In the genomic region with DNA sequence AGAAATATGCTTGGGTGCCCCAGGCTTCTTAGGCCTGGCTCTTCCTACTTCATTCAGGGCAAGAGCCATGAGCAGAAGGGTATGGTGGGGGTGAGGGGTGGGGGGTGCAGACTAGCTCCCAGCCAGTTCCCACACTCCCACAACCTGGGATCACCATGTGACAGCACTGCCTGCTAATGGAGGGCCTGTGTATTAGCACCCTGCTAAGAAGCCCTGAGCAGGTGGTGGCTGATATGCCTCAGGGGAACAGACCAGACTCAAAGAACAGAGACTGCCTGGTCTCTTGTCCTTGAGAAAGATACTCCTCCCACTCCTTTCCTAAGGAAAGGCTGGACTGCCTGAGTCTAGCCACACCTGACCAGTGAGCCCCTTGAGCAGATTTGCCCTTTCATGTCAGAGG, we compare ENCODE assay signal across 12 mouse cellular contexts. TPM values are rescaled to one million over a fixed set of nuclear protein-coding genes. Genes with fewer than 3 reads are reported as not detected.
DNase-seq lines count a peak whose midpoint lies in the region; ATAC-seq and TF ChIP-seq lines count a peak whose summit lies in the region.
"Had no signal": no experiment of that assay in that cellular context is flagged by ENCODE, and none has a peak within 500 bp of the region (broad histone marks: within the 10 kb centered on the region; RNA-seq: fewer than 3 reads in every experiment).

No protein-coding gene starts in this region.

- H3K4me1 ChIP-seq in hindbrain, embryonic 10.5 days (replicated peaks), result peaks cover 47% of the 10 kb centered on the region
- peaks cover 5% of the 10 kb centered on the region; the same call in 1 of the 2 replicates for H3K4me1 ChIP-seq in hindbrain, embryonic 14.5 days (replicated peaks; ENCODE audit: control insufficient read depth, insufficient read depth, low read length)
- H3K4me1 ChIP-seq in midbrain, embryonic 13.5 days (replicated peaks), result peaks cover 26% of the 10 kb centered on the region
- no peaks in the 10 kb centered on the region; the same call in 1 of the 2 replicates for H3K4me1 ChIP-seq in midbrain, postnatal 0 days (ENCODE audit: insufficient read depth, low read length)
- peaks cover 29% of the 10 kb centered on the region for H3K4me1 ChIP-seq in intestine, embryonic 15.5 days (replicated peaks)

- H3K9ac ChIP-seq in hindbrain, embryonic 14.5 days, result no peak overlapping the region
- no peak overlapping the region for H3K9ac ChIP-seq in midbrain, embryonic 13.5 days (replicated peaks)
- H3K9ac ChIP-seq in midbrain, postnatal 0 days (replicated peaks; ENCODE audit: low read length, poor library complexity, severe bottlenecking), result no peak overlapping the region
- H3K9ac ChIP-seq in intestine, embryonic 15.5 days, result no peak overlapping the region

- no peak for DNase-seq in hindbrain, embryonic 10.5 days (ENCODE audit: low spot score)
- no peak for DNase-seq in hindbrain, embryonic 14.5 days (ENCODE audit: low spot score)
- DNase-seq in midbrain, postnatal 0 days (ENCODE audit: low spot score), result no peak
- DNase-seq in right cerebral cortex, postnatal 4 days, result no peak
- DNase-seq: adrenal gland, adult 8-10 months; cerebellum, postnatal 14 days; heart, adult 18-20 months; right cerebral cortex, postnatal 25 days; thymus, postnatal 25 days had no signal

- no peaks in the 10 kb centered on the region; the same call in 1 of the 2 replicates for H3K36me3 ChIP-seq in hindbrain, embryonic 10.5 days
- H3K36me3 ChIP-seq in hindbrain, embryonic 14.5 days (replicated peaks; ENCODE audit: control insufficient read depth, insufficient read depth), result no peaks in the 10 kb centered on the region
- no peaks in the 10 kb centered on the region for H3K36me3 ChIP-seq in midbrain, embryonic 13.5 days
- H3K36me3 ChIP-seq in midbrain, postnatal 0 days (ENCODE audit: insufficient read depth, low read length), result no peaks in the 10 kb centered on the region
- no peaks in the 10 kb centered on the region for H3K36me3 ChIP-seq in intestine, embryonic 15.5 days

- no peak for ATAC-seq in hindbrain, embryonic 14.5 days (ENCODE audit: low FRiP score)
- no peak for ATAC-seq in midbrain, embryonic 13.5 days
- no peak for ATAC-seq in midbrain, postnatal 0 days (ENCODE audit: low FRiP score)
- ATAC-seq in intestine, embryonic 15.5 days, result peak; percentile 48
- ATAC-seq in activated CD4-positive, CD25-positive, alpha-beta regulatory T cell, adult 4 months, result no peak

- no peak for TF ChIP-seq CTCF in midbrain, postnatal 0 days (IDR thresholded peaks at IDR 0.05)

- no peak overlapping the region for H3K4me3 ChIP-seq in hindbrain, embryonic 10.5 days
- H3K4me3 ChIP-seq in hindbrain, embryonic 14.5 days (replicated peaks; ENCODE audit: low read length), result no peak overlapping the region
- no peak overlapping the region for H3K4me3 ChIP-seq in midbrain, embryonic 13.5 days (replicated peaks)
- H3K4me3 ChIP-seq in midbrain, postnatal 0 days (ENCODE audit: low read depth, low read length), result no peak overlapping the region
- H3K4me3 ChIP-seq in intestine, embryonic 15.5 days (replicated peaks), result no peak overlapping the region

- H3K4me2 ChIP-seq in hindbrain, embryonic 14.5 days (replicated peaks), result no peak overlapping the region
- H3K4me2 ChIP-seq in midbrain, embryonic 13.5 days (replicated peaks), result no peak overlapping the region
- H3K4me2 ChIP-seq in midbrain, postnatal 0 days (ENCODE audit: low read depth, low read length, poor library complexity, severe bottlenecking), result no peak overlapping the region
- H3K4me2 ChIP-seq in intestine, embryonic 15.5 days (replicated peaks), result no peak overlapping the region

- no peaks in the 10 kb centered on the region for H3K27me3 ChIP-seq in hindbrain, embryonic 10.5 days (ENCODE audit: insufficient read depth, poor library complexity, severe bottlenecking)
- no peaks in the 10 kb centered on the region for H3K27me3 ChIP-seq in hindbrain, embryonic 14.5 days (ENCODE audit: control insufficient read depth, insufficient read depth, low read length)
- H3K27me3 ChIP-seq in midbrain, embryonic 13.5 days, result no peaks in the 10 kb centered on the region
- H3K27me3 ChIP-seq in midbrain, postnatal 0 days (ENCODE audit: insufficient read depth, low read length), result no peaks in the 10 kb centered on the region
- no peaks in the 10 kb centered on the region for H3K27me3 ChIP-seq in intestine, embryonic 15.5 days (replicated peaks)

- H3K27ac ChIP-seq in hindbrain, embryonic 10.5 days, result peak overlapping the region; percentile 64; the same call in 1 of the 2 replicates
- H3K27ac ChIP-seq in hindbrain, embryonic 14.5 days, result no peak overlapping the region
- peak overlapping the region; percentile 15; the same call in 1 of the 2 replicates for H3K27ac ChIP-seq in midbrain, embryonic 13.5 days
- no peak overlapping the region for H3K27ac ChIP-seq in midbrain, postnatal 0 days (ENCODE audit: low read depth, low read length)
- no peak overlapping the region; the same call in 1 of the 2 replicates for H3K27ac ChIP-seq in intestine, embryonic 15.5 days

- no peaks in the 10 kb centered on the region for H3K9me3 ChIP-seq in hindbrain, embryonic 10.5 days
- no peaks in the 10 kb centered on the region for H3K9me3 ChIP-seq in hindbrain, embryonic 14.5 days (ENCODE audit: control insufficient read depth, low read length)
- no peaks in the 10 kb centered on the region for H3K9me3 ChIP-seq in midbrain, embryonic 13.5 days
- no peaks in the 10 kb centered on the region for H3K9me3 ChIP-seq in midbrain, postnatal 0 days (ENCODE audit: low read length)
- no peaks in the 10 kb centered on the region for H3K9me3 ChIP-seq in intestine, embryonic 15.5 days

RNA-seq across cellular contexts. Expression of a gene that starts 22.2 kb away (rescaled TPM):
- polyA plus RNA-seq in hindbrain, embryonic 10.5 days (2016; fragmentation: Nextera tagmentation; extraction: Ambion mirVana), result 25.3 and 31.0 TPM in 2 replicates
- polyA plus RNA-seq in hindbrain, embryonic 14.5 days (2014; fragmentation: Nextera tagmentation; extraction: Ambion mirVana), result 34.1 and 39.1 TPM in 2 replicates
- polyA plus RNA-seq in midbrain, embryonic 13.5 days (2015; fragmentation: Nextera tagmentation; extraction: Ambion mirVana), result 32.7 and 33.8 TPM in 2 replicates
- 50.7 and 66.8 TPM in 2 replicates for total RNA-seq in midbrain, postnatal 0 days (2014; rRNA removed)
- polyA plus RNA-seq in midbrain, postnatal 0 days (2015; fragmentation: Nextera tagmentation; extraction: Ambion mirVana), result 20.1 and 22.0 TPM in 2 replicates
- 18.2 and 18.5 TPM in 2 replicates for polyA plus RNA-seq in intestine, embryonic 15.5 days (2015; fragmentation: Nextera tagmentation; extraction: Ambion mirVana)
- polyA plus RNA-seq in activated CD4-positive, CD25-positive, alpha-beta regulatory T cell, adult 4 months (2017; shearing (Covaris generic)), result 10 to 100 TPM in 1 of 2 experiments, 1 to 10 TPM in 1; 7.6 to 11.3 TPM

Comparison
In these comparisons a context has a peak if more than half of its experiments do, and no peak if none do; other contexts are left out.
1. H3K27ac ChIP-seq: peak in hindbrain, embryonic 10.5 days (single experiment) and midbrain, embryonic 13.5 days (single experiment); none in hindbrain, embryonic 14.5 days (single experiment), midbrain, postnatal 0 days (single experiment) and intestine, embryonic 15.5 days (single experiment).